ENCODE assay signal across 8 mouse cellular contexts in genomic region chr14:52244690-52245042, GRCm38 (mm10). TPM values are rescaled to one million over a fixed set of nuclear protein-coding genes. Genes with fewer than 3 reads are reported as not detected.
DNase-seq lines count a peak whose midpoint lies in the region; ATAC-seq and TF ChIP-seq lines count a peak whose summit lies in the region.

No protein-coding gene starts in this region.

- H3K27me3 ChIP-seq in heart, embryonic 13.5 days (replicated peaks) = no peaks in the 10 kb centered on the region
- H3K27me3 ChIP-seq in ES-Bruce4 (ENCODE audit: control insufficient read depth, insufficient read depth, low read length, poor library complexity, severe bottlenecking) = no peaks in the 10 kb centered on the region
- no peaks in the 10 kb centered on the region for H3K27me3 ChIP-seq in forebrain, embryonic 14.5 days (replicated peaks; ENCODE audit: control insufficient read depth, insufficient read depth, low read length)
- H3K27me3 ChIP-seq in liver, embryonic 15.5 days = no peaks in the 10 kb centered on the region

- no peak for TF ChIP-seq EP300 in ES-Bruce4 (IDR thresholded peaks at IDR 0.05; ENCODE audit: insufficient read depth, low read depth, low read length)

- H3K9ac ChIP-seq in heart, embryonic 13.5 days = peak overlapping the region; percentile 91
- peak overlapping the region; percentile 64 for H3K9ac ChIP-seq in ES-Bruce4 (ENCODE audit: low read depth, poor library complexity, severe bottlenecking)
- H3K9ac ChIP-seq in forebrain, embryonic 14.5 days (ENCODE audit: low read length) = peak overlapping the region; percentile 80
- H3K9ac ChIP-seq in liver, embryonic 15.5 days = peak overlapping the region; percentile 50

- peak overlapping the region; percentile 91 for H3K4me2 ChIP-seq in heart, embryonic 13.5 days
- H3K4me2 ChIP-seq in forebrain, embryonic 14.5 days (ENCODE audit: low read length) = peak overlapping the region; percentile 81
- peak overlapping the region; percentile 75 for H3K4me2 ChIP-seq in liver, embryonic 15.5 days

- H3K9me3 ChIP-seq in heart, embryonic 13.5 days = no peaks in the 10 kb centered on the region
- H3K9me3 ChIP-seq in ES-Bruce4 (replicated peaks; ENCODE audit: control insufficient read depth, insufficient read depth, low read length, poor library complexity, severe bottlenecking) = no peaks in the 10 kb centered on the region
- H3K9me3 ChIP-seq in forebrain, embryonic 14.5 days (replicated peaks; ENCODE audit: control insufficient read depth, low read length) = no peaks in the 10 kb centered on the region
- no peaks in the 10 kb centered on the region for H3K9me3 ChIP-seq in liver, embryonic 15.5 days (replicated peaks)

- TF ChIP-seq CTCF in ES-Bruce4 (IDR thresholded peaks at IDR 0.05; ENCODE audit: low read depth, low read length) = no peak

- peak overlapping the region; percentile 78 for H3K27ac ChIP-seq in heart, embryonic 13.5 days (replicated peaks)
- H3K27ac ChIP-seq in ES-Bruce4 (ENCODE audit: insufficient read depth, low read length) = peak overlapping the region; percentile 57; the same call in 1 of the 2 replicates
- H3K27ac ChIP-seq in forebrain, embryonic 14.5 days (ENCODE audit: low read depth, low read length) = 0 out of 2 replicates have a peak overlapping the region, but pooled peaks have one; percentile 3
- H3K27ac ChIP-seq in liver, embryonic 15.5 days (replicated peaks) = peak overlapping the region; percentile 60

- H3K36me3 ChIP-seq in heart, embryonic 13.5 days = peaks cover 1% of the 10 kb centered on the region
- no peaks in the 10 kb centered on the region for H3K36me3 ChIP-seq in ES-Bruce4 (ENCODE audit: control insufficient read depth, insufficient read depth, low read length, poor library complexity, severe bottlenecking)
- no peaks in the 10 kb centered on the region for H3K36me3 ChIP-seq in forebrain, embryonic 14.5 days (ENCODE audit: control insufficient read depth, insufficient read depth, low read length)
- H3K36me3 ChIP-seq in liver, embryonic 15.5 days (replicated peaks) = no peaks in the 10 kb centered on the region

- no peak for DNase-seq in heart, postnatal 36 days
- DNase-seq in forebrain, embryonic 14.5 days (ENCODE audit: low spot score) = no peak
- DNase-seq in adrenal gland, adult 2 months = no peak
- no peak for DNase-seq in thymus, postnatal 0 days (ENCODE audit: low spot score)
- DNase-seq in spleen, adult 18-20 months = no peak

- TF ChIP-seq POLR2A in ES-Bruce4 (IDR thresholded peaks at IDR 0.05; ENCODE audit: insufficient read depth, low read length) = no peak

- H3K4me3 ChIP-seq in heart, embryonic 13.5 days = peak overlapping the region; percentile 89
- H3K4me3 ChIP-seq in ES-Bruce4 (ENCODE audit: low read depth, low read length) = peak overlapping the region; percentile 78
- peak overlapping the region; percentile 69 for H3K4me3 ChIP-seq in forebrain, embryonic 14.5 days (ENCODE audit: low read depth, low read length)
- peak overlapping the region; percentile 92 for H3K4me3 ChIP-seq in liver, embryonic 15.5 days (replicated peaks)

- intact Hi-C loops in heart, postnatal 36 days (cut with DNase I) = loop anchor here (1.0 kb wide), 1 partner anchor 13 kb away; the partner anchor contains the start of gene Chd8

- WGBS in heart, embryonic 13.5 days = 10% methylated on average over 7 of the region's 7 CpGs
- WGBS in forebrain, embryonic 14.5 days = 10% methylated on average over 7 of the region's 7 CpGs
- 7% methylated on average over 7 of the region's 7 CpGs for WGBS in liver, embryonic 15.5 days (ENCODE audit: insufficient replicate concordance)

- H3K4me1 ChIP-seq in heart, embryonic 13.5 days = peaks cover 41% of the 10 kb centered on the region
- peaks cover 2% of the 10 kb centered on the region for H3K4me1 ChIP-seq in ES-Bruce4 (ENCODE audit: control insufficient read depth, insufficient read depth, low read length)
- peaks cover 4% of the 10 kb centered on the region; the same call in 1 of the 2 replicates for H3K4me1 ChIP-seq in forebrain, embryonic 14.5 days (ENCODE audit: control insufficient read depth, insufficient read depth, low read length)
- peaks cover 54% of the 10 kb centered on the region for H3K4me1 ChIP-seq in liver, embryonic 15.5 days (replicated peaks)

- ATAC-seq in heart, embryonic 13.5 days (ENCODE audit: extremely low read depth, insufficient number of reproducible peaks, low FRiP score, low TSS enrichment) = no peak; the same call in 1 of the 2 replicates
- no peak; the same call in 1 of the 2 replicates for ATAC-seq in forebrain, embryonic 14.5 days
- peak; percentile 47 for ATAC-seq in liver, embryonic 15.5 days (ENCODE audit: insufficient read depth)

RNA-seq across cellular contexts. Expression of gene Chd8, which starts 12.9 kb away (rescaled TPM):
- polyA plus RNA-seq in heart, embryonic 13.5 days (2015; fragmentation: Nextera tagmentation; extraction: Ambion mirVana) = 17.6 and 18.7 TPM in 2 replicates
- 10 to 100 TPM; 38.6 to 43.2 TPM for total RNA-seq in heart, postnatal 36 days (2021)
- polyA plus RNA-seq in ES-Bruce4 (2011; ENCODE audit: insufficient read depth, insufficient read length, low read depth, missing spikeins) = 175 and 178 TPM in 2 replicates
- 44.9 and 45.8 TPM in 2 replicates for polyA plus RNA-seq in forebrain, embryonic 14.5 days (2014; fragmentation: Nextera tagmentation; extraction: Ambion mirVana)
- polyA plus RNA-seq in liver, embryonic 15.5 days (2015; fragmentation: Nextera tagmentation; extraction: Ambion mirVana) = 8.3 and 10.2 TPM in 2 replicates
- total RNA-seq in adrenal gland, adult 2 months (2021) = 10 to 100 TPM; 70.7 to 79.1 TPM
- polyA plus RNA-seq in adrenal gland, adult 2 months (2012; rRNA removed) = 21.8 and 26.7 TPM in 2 replicates
- polyA plus RNA-seq in thymus, postnatal 0 days (2015; fragmentation: Nextera tagmentation; extraction: Ambion mirVana) = 31.9 and 40.1 TPM in 2 replicates

RNA-seq across cellular contexts. Expression of gene Tox4, which starts 34.3 kb away (rescaled TPM):
- polyA plus RNA-seq in heart, embryonic 13.5 days (2015; fragmentation: Nextera tagmentation; extraction: Ambion mirVana) = 32.6 and 40.4 TPM in 2 replicates
- total RNA-seq in heart, postnatal 36 days (2021) = 10 to 100 TPM; 35.7 to 38.8 TPM
- 66.5 and 67.4 TPM in 2 replicates for polyA plus RNA-seq in ES-Bruce4 (2011; ENCODE audit: insufficient read depth, insufficient read length, low read depth, missing spikeins)
- polyA plus RNA-seq in forebrain, embryonic 14.5 days (2014; fragmentation: Nextera tagmentation; extraction: Ambion mirVana) = 55.2 and 55.7 TPM in 2 replicates
- 16.4 and 18.1 TPM in 2 replicates for polyA plus RNA-seq in liver, embryonic 15.5 days (2015; fragmentation: Nextera tagmentation; extraction: Ambion mirVana)
- total RNA-seq in adrenal gland, adult 2 months (2021) = 10 to 100 TPM; 51.4 to 58.2 TPM
- 20.2 and 26.3 TPM in 2 replicates for polyA plus RNA-seq in adrenal gland, adult 2 months (2012; rRNA removed)
- polyA plus RNA-seq in thymus, postnatal 0 days (2015; fragmentation: Nextera tagmentation; extraction: Ambion mirVana) = 45.0 and 46.0 TPM in 2 replicates

RNA-seq across cellular contexts. Expression of gene Rab2b, which starts 34.7 kb away (rescaled TPM):
- polyA plus RNA-seq in heart, embryonic 13.5 days (2015; fragmentation: Nextera tagmentation; extraction: Ambion mirVana) = 13.9 and 16.7 TPM in 2 replicates
- total RNA-seq in heart, postnatal 36 days (2021) = 1 to 10 TPM; 4.1 to 7.2 TPM
- polyA plus RNA-seq in ES-Bruce4 (2011; ENCODE audit: insufficient read depth, insufficient read length, low read depth, missing spikeins) = 16.5 and 23.2 TPM in 2 replicates
- 40.2 and 40.3 TPM in 2 replicates for polyA plus RNA-seq in forebrain, embryonic 14.5 days (2014; fragmentation: Nextera tagmentation; extraction: Ambion mirVana)
- polyA plus RNA-seq in liver, embryonic 15.5 days (2015; fragmentation: Nextera tagmentation; extraction: Ambion mirVana) = 2.6 and 3.1 TPM in 2 replicates
- total RNA-seq in adrenal gland, adult 2 months (2021) = 10 to 100 TPM; 39.1 to 48.7 TPM
- 10.7 and 12.4 TPM in 2 replicates for polyA plus RNA-seq in adrenal gland, adult 2 months (2012; rRNA removed)
- 10.9 and 13.2 TPM in 2 replicates for polyA plus RNA-seq in thymus, postnatal 0 days (2015; fragmentation: Nextera tagmentation; extraction: Ambion mirVana)

RNA-seq across cellular contexts. Expression of gene Supt16, which starts 47.5 kb away (rescaled TPM):
- polyA plus RNA-seq in heart, embryonic 13.5 days (2015; fragmentation: Nextera tagmentation; extraction: Ambion mirVana) = 28.0 and 29.8 TPM in 2 replicates
- total RNA-seq in heart, postnatal 36 days (2021) = 10 to 100 TPM; 21.7 to 25.5 TPM
- polyA plus RNA-seq in ES-Bruce4 (2011; ENCODE audit: insufficient read depth, insufficient read length, low read depth, missing spikeins) = 217 and 224 TPM in 2 replicates
- 68.9 and 78.4 TPM in 2 replicates for polyA plus RNA-seq in forebrain, embryonic 14.5 days (2014; fragmentation: Nextera tagmentation; extraction: Ambion mirVana)
- polyA plus RNA-seq in liver, embryonic 15.5 days (2015; fragmentation: Nextera tagmentation; extraction: Ambion mirVana) = 28.8 and 30.5 TPM in 2 replicates
- 10 to 100 TPM; 48.2 to 55.7 TPM for total RNA-seq in adrenal gland, adult 2 months (2021)
- 3.6 and 4.6 TPM in 2 replicates for polyA plus RNA-seq in adrenal gland, adult 2 months (2012; rRNA removed)
- polyA plus RNA-seq in thymus, postnatal 0 days (2015; fragmentation: Nextera tagmentation; extraction: Ambion mirVana) = 58.9 and 64.1 TPM in 2 replicates

Comparison
In these comparisons a context has a peak if more than half of its experiments do, and no peak if none do; other contexts are left out.
1. H3K27ac ChIP-seq: peak in every context shown above with its lines; median percentile 78 in heart, embryonic 13.5 days; 60 in liver, embryonic 15.5 days; 57 in ES-Bruce4; 3 in forebrain, embryonic 14.5 days.